Mouse (Mus musculus) embryonic fibroblast, embryonic 13.5 days (primary cell): ENCODE results near the gene Ly6g5c.

ENCODE experiments used
- CTCF ChIP-seq: IDR thresholded peaks from 2 replicates; pipeline ENCODE4 v1.5.1; 2011; ENCODE audit warnings: mild to moderate bottlenecking, control low read depth, low read length, moderate library complexity, borderline replicate concordance; ENCODE audit not compliant: insufficient read depth
- POLR2A ChIP-seq: IDR thresholded peaks from 2 replicates; pipeline ENCODE4 v1.6.1; 2011; ENCODE audit warnings: low read depth, mild to moderate bottlenecking, control low read depth, low read length, moderate library complexity

DNA sequence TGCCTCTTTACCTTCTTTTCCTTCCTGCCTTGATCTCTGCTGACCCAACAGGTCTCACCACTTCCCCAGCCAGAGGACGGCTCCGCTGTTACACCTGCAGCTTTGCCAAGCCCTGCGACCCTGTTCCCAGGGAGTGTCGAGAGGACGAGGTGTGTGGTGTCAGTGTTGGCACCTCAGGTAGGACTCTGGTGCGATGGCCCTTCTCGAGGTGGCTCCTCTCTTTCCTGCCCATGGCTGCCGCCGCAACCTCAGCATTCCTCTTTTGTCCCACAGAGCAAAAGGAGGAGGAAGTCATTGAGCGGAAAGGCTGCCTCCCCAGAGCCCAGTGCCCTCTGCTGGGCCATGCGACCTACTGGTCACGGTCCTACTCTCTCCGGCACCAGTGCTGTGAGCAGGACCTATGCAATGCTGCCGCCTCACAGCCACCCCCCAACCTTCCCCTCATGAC lies 30.3 kb upstream of the Ly6g5c start, which contains the start of gene Ly6g6d:
- TF ChIP-seq CTCF (peak; percentile 37; the same call in 1 of the 2 replicates), POLR2A (no peak)
